Mouse (Mus musculus): Measurements from ENCODE around the gene Rbbp8nl.

The Rbbp8nl gene

GRCm38 (mm10) chr2:180229129-180229528, 60.5 kb downstream of the Rbbp8nl start:
- no peak for DNase-seq (ENCODE audit: low read depth, low spot score)

- DNase-seq (ENCODE audit: low read depth, low spot score) = peak; percentile 76
Observed at GRCm38 (mm10) chr2:180228592-180228991, 61.1 kb downstream of the Rbbp8nl start.

- peak; percentile 42 for DNase-seq (ENCODE audit: low read depth, low spot score)
Observed at GRCm38 (mm10) chr2:180228060-180228458, 61.6 kb downstream of the Rbbp8nl start.
